Mouse (Mus musculus) small intestine, adult 10 weeks (tissue): ENCODE measurements around the gene Ssxb1. TPM values are rescaled to one million over a fixed set of nuclear protein-coding genes. Genes with fewer than 3 reads are reported as not detected.

Experiments used
- polyA plus RNA-seq: library from polyadenylated mRNA; stranded (reverse); fragments of 350-450 nt; fragmentation: Illumina TruSeq; extraction: RNeasy Lipid Tissue Mini Kit (QIAGEN cat#74804); gene quantifications from one replicate; pipeline ENCODE4 v1.2.3, GENCODE M21; 2014; ENCODE audit warnings: low replicate concordance

The Ssxb1 gene
- not detected for polyA plus RNA-seq

GRCm38 (mm10) chrX:8413005-8413404 is at the start of gene Ssxb1:
TSS of gene Ssxb1 (plus strand) at chrX:8413305.

GRCm38 (mm10) chrX:8366678-8367077 is 46.4 kb upstream of the Ssxb1 start, which contains the start of gene Ssxb9:
TSS of gene Ssxb9 (plus strand) at chrX:8366978.

GRCm38 (mm10) chrX:8461626-8462025 is 48.5 kb downstream of the Ssxb1 start, which contains the start of gene Ssxb2:
TSS of gene Ssxb2 (minus strand) at chrX:8461726.

Other genes starting within 250 kb of the Ssxb1 start
- not detected for gene Tbc1d25, start 237.1 kb upstream of the Ssxb1 start, polyA plus RNA-seq
- gene Ebp, start 219.8 kb upstream of the Ssxb1 start, polyA plus RNA-seq, result 31.9 TPM
- 1.0 TPM for gene Porcn, start 206.8 kb upstream of the Ssxb1 start, polyA plus RNA-seq
- gene Ftsj1, start 160.9 kb upstream of the Ssxb1 start, polyA plus RNA-seq, result 5.6 TPM
- gene Slc38a5, start 142.2 kb upstream of the Ssxb1 start, polyA plus RNA-seq, result 0.59 TPM
- not detected for gene Ssxb10, start 85.9 kb upstream of the Ssxb1 start, polyA plus RNA-seq
- not detected for gene Ssxb9, start 46.3 kb upstream of the Ssxb1 start, polyA plus RNA-seq
- gene Ssxb2, start 48.4 kb downstream of the Ssxb1 start, polyA plus RNA-seq, result not detected
- gene Gm14459, start 111.6 kb downstream of the Ssxb1 start, polyA plus RNA-seq, result not detected
- not detected for gene Ssxb6, start 134.9 kb downstream of the Ssxb1 start, polyA plus RNA-seq
- gene Ssxb3, start 178.5 kb downstream of the Ssxb1 start, polyA plus RNA-seq, result not detected